Mouse (Mus musculus) brain, embryonic 18.5 days (tissue): ENCODE results near the gene Gmps.

Experiments used
- DNase-seq: peaks from one replicate; pipeline ENCODE4 v3.0.0-alpha.2; 2012; ENCODE audit warnings: low read depth, low spot score

Gene Gmps

GRCm38 (mm10) chr3:63975955-63976908 lies at the start of gene Gmps:
Gmps (plus strand) TSS chr3:63976106.
- peak; percentile 84 for DNase-seq

GRCm38 (mm10) chr3:63928878-63929859 lies 46.7 kb upstream of the Gmps start, which contains the start of gene E130311K13Rik:
E130311K13Rik (minus strand) TSS chr3:63929472.
- peak; percentile 47 for DNase-seq

- no peak for DNase-seq
Measured at GRCm38 (mm10) chr3:63938928-63939327, 37.0 kb upstream of the Gmps start.

- no peak for DNase-seq
Measured at GRCm38 (mm10) chr3:63941204-63941850, 34.6 kb upstream of the Gmps start.

GRCm38 (mm10) chr3:63949837-63950236 lies 26.1 kb upstream of the Gmps start:
- no peak for DNase-seq

GRCm38 (mm10) chr3:63963421-63964099 lies 12.3 kb upstream of the Gmps start:
- DNase-seq: no peak

GRCm38 (mm10) chr3:63964100-63964921 lies 11.6 kb upstream of the Gmps start, which contains the start of gene Slc33a1:
Slc33a1 (minus strand) TSS chr3:63964768.
- peak; percentile 98 for DNase-seq

- DNase-seq: no peak
Measured at GRCm38 (mm10) chr3:63964922-63965249, 11.0 kb upstream of the Gmps start.

- no peak for DNase-seq
Measured at GRCm38 (mm10) chr3:63965929-63966328, 10.0 kb upstream of the Gmps start.

GRCm38 (mm10) chr3:63977895-63978294 lies 2.0 kb downstream of the Gmps start:
- DNase-seq: no peak

GRCm38 (mm10) chr3:63986656-63987055 lies 10.8 kb downstream of the Gmps start:
- no peak for DNase-seq

GRCm38 (mm10) chr3:63988722-63989440 lies 13.0 kb downstream of the Gmps start:
- no peak for DNase-seq

- DNase-seq: no peak
Measured at GRCm38 (mm10) chr3:64021436-64021835, 45.5 kb downstream of the Gmps start.

- DNase-seq: no peak
Measured at GRCm38 (mm10) chr3:64021867-64022266, 46.0 kb downstream of the Gmps start.

- DNase-seq: no peak
Measured at GRCm38 (mm10) chr3:64029846-64030245, 53.9 kb downstream of the Gmps start.

GRCm38 (mm10) chr3:64038136-64038841 lies 62.4 kb downstream of the Gmps start:
- DNase-seq: no peak

- peak; percentile 62 for DNase-seq
Measured at GRCm38 (mm10) chr3:64039818-64040784, 64.2 kb downstream of the Gmps start.
